Mouse (Mus musculus) kidney, adult 11 months (tissue): ENCODE results near the gene Azi2.

Source experiments
- DNase-seq: peaks from one replicate; pipeline ENCODE4 v3.0.0; 2022

Azi2 gene

GRCm38 (mm10) chr9:118099395-118099794 lies 59.1 kb downstream of the Azi2 start:
- no peak for DNase-seq

GRCm38 (mm10) chr9:118100484-118100883 lies 60.2 kb downstream of the Azi2 start:
- DNase-seq, result no peak

GRCm38 (mm10) chr9:118101802-118102201 lies 61.5 kb downstream of the Azi2 start:
- DNase-seq, result no peak

GRCm38 (mm10) chr9:118108527-118109011 lies 68.3 kb downstream of the Azi2 start:
- DNase-seq, result no peak

- DNase-seq, result no peak
Measured at GRCm38 (mm10) chr9:118109697-118110359, 69.5 kb downstream of the Azi2 start.

GRCm38 (mm10) chr9:118110360-118110710 lies 70.0 kb downstream of the Azi2 start:
- DNase-seq, result no peak
